Mouse (Mus musculus): ENCODE results near the gene Igf1r.

GRCm38 (mm10) chr7:68164074-68164473 lies 211.4 kb downstream of the Igf1r start:
- no peak for TF ChIP-seq GATA1 (IDR thresholded peaks at IDR 0.05; ENCODE audit: low read length)
- no peak for TF ChIP-seq TAL1 (IDR thresholded peaks at IDR 0.05; ENCODE audit: low read length)
